Mouse (Mus musculus): Measurements from ENCODE around the gene Usp8. TPM values are rescaled to one million over a fixed set of nuclear protein-coding genes. Genes with fewer than 3 reads are reported as not detected.

Usp8 gene
- polyA plus RNA-seq, 1 experiment from 2014 or later, result 18.0 TPM

- 91% methylated on average over 6 of the region's 6 CpGs for WGBS (ENCODE audit: insufficient replicate concordance)
- Histone ChIP-seq H3K27me3 (no peaks in the 10 kb centered on the region), H3K36me3 (peaks cover 87% of the 10 kb centered on the region), H3K4me1 (replicated peaks) (no peaks in the 10 kb centered on the region), H3K9ac (no peak overlapping the region), H3K4me2 (no peak overlapping the region), H3K27ac (no peak overlapping the region), H3K9me3 (replicated peaks) (no peaks in the 10 kb centered on the region), H3K4me3 (replicated peaks) (no peak overlapping the region)
- no peak for ATAC-seq (ENCODE audit: low read depth)
- DNase-seq, result no peak
Observed at GRCm38 (mm10) chr2:126755664-126756063, 48.5 kb downstream of the Usp8 start.

- ATAC-seq (ENCODE audit: low read depth) (no peak), DNase-seq (no peak)
- Histone ChIP-seq H3K9me3 (replicated peaks) (no peaks in the 10 kb centered on the region), H3K4me1 (replicated peaks) (no peaks in the 10 kb centered on the region), H3K27ac (no peak overlapping the region), H3K9ac (no peak overlapping the region), H3K4me3 (replicated peaks) (no peak overlapping the region), H3K4me2 (no peak overlapping the region), H3K36me3 (peaks cover 79% of the 10 kb centered on the region), H3K27me3 (no peaks in the 10 kb centered on the region)
- 80% methylated on average over 7 of the region's 7 CpGs for WGBS (ENCODE audit: insufficient replicate concordance)
Observed at GRCm38 (mm10) chr2:126759351-126759750, 52.2 kb downstream of the Usp8 start.

GRCm38 (mm10) chr2:126765867-126766582, 58.9 kb downstream of the Usp8 start:
- H3K9ac ChIP-seq, result no peak overlapping the region
- H3K27me3 ChIP-seq, result no peaks in the 10 kb centered on the region
- 46% methylated on average over 11 of the region's 11 CpGs for WGBS (ENCODE audit: insufficient replicate concordance)
- H3K36me3 ChIP-seq, result peaks cover 17% of the 10 kb centered on the region
- peaks cover 6% of the 10 kb centered on the region; the same call in 1 of the 2 replicates for H3K4me1 ChIP-seq (replicated peaks)
- DNase-seq (no peak), ATAC-seq (ENCODE audit: low read depth) (no peak)
- no peak overlapping the region for H3K4me3 ChIP-seq (replicated peaks)
- no peaks in the 10 kb centered on the region; the same call in 1 of the 2 replicates for H3K9me3 ChIP-seq (replicated peaks)
- H3K27ac ChIP-seq, result no peak overlapping the region
- H3K4me2 ChIP-seq, result no peak overlapping the region

- ATAC-seq (ENCODE audit: low read depth), result no peak
Observed at GRCm38 (mm10) chr2:126767599-126767998, 60.5 kb downstream of the Usp8 start.

GRCm38 (mm10) chr2:126768194-126768593, 61.1 kb downstream of the Usp8 start:
- 63% methylated on average over 4 of the region's 4 CpGs for WGBS (ENCODE audit: insufficient replicate concordance)
- H3K4me3 ChIP-seq (replicated peaks), result no peak overlapping the region
- DNase-seq, result no peak
- no peak overlapping the region for H3K27ac ChIP-seq
- no peaks in the 10 kb centered on the region; the same call in 1 of the 2 replicates for H3K9me3 ChIP-seq (replicated peaks)
- no peak for ATAC-seq (ENCODE audit: low read depth)
- no peaks in the 10 kb centered on the region for H3K27me3 ChIP-seq
- H3K36me3 ChIP-seq, result no peaks in the 10 kb centered on the region
- no peak overlapping the region for H3K9ac ChIP-seq
- no peak overlapping the region for H3K4me2 ChIP-seq
- peaks cover 6% of the 10 kb centered on the region; the same call in 1 of the 2 replicates for H3K4me1 ChIP-seq (replicated peaks)

More at GRCm38 (mm10) chr2:126767599-126767998, 60.5 kb downstream of the Usp8 start:
- no peak overlapping the region for H3K4me3 ChIP-seq (replicated peaks)
- peaks cover 6% of the 10 kb centered on the region; the same call in 1 of the 2 replicates for H3K4me1 ChIP-seq (replicated peaks)
- no peak overlapping the region for H3K9ac ChIP-seq
- WGBS (ENCODE audit: insufficient replicate concordance), result 83% methylated on average over 3 of the region's 3 CpGs
- no peaks in the 10 kb centered on the region; the same call in 1 of the 2 replicates for H3K9me3 ChIP-seq (replicated peaks)
- H3K4me2 ChIP-seq, result no peak overlapping the region
- no peaks in the 10 kb centered on the region for H3K27me3 ChIP-seq
- no peak for DNase-seq
- H3K36me3 ChIP-seq, result 0 out of 2 replicates have a peak, but pooled peaks cover 2% of the 10 kb centered on the region
- no peak overlapping the region for H3K27ac ChIP-seq

- Histone ChIP-seq H3K27me3 (no peaks in the 10 kb centered on the region), H3K27ac (no peak overlapping the region), H3K4me2 (no peak overlapping the region), H3K9me3 (replicated peaks) (no peaks in the 10 kb centered on the region; the same call in 1 of the 2 replicates), H3K36me3 (no peaks in the 10 kb centered on the region), H3K4me3 (replicated peaks) (no peak overlapping the region), H3K4me1 (replicated peaks) (peaks cover 6% of the 10 kb centered on the region; the same call in 1 of the 2 replicates), H3K9ac (no peak overlapping the region)
- no peak for DNase-seq
- ATAC-seq (ENCODE audit: low read depth), result no peak
- WGBS (ENCODE audit: insufficient replicate concordance), result 48% methylated on average over 19 of the region's 19 CpGs
Observed at GRCm38 (mm10) chr2:126769431-126770181, 62.5 kb downstream of the Usp8 start.

GRCm38 (mm10) chr2:126772217-126772616, 65.1 kb downstream of the Usp8 start:
- no peak for DNase-seq
- H3K4me1 ChIP-seq (replicated peaks), result no peaks in the 10 kb centered on the region; the same call in 1 of the 2 replicates
- no peak overlapping the region for H3K4me3 ChIP-seq (replicated peaks)
- WGBS (ENCODE audit: insufficient replicate concordance), result 57% methylated on average over 5 of the region's 5 CpGs
- no peak overlapping the region for H3K4me2 ChIP-seq
- no peak overlapping the region for H3K27ac ChIP-seq
- no peaks in the 10 kb centered on the region; the same call in 1 of the 2 replicates for H3K9me3 ChIP-seq (replicated peaks)
- ATAC-seq (ENCODE audit: low read depth), result no peak
- no peak overlapping the region for H3K9ac ChIP-seq
- no peaks in the 10 kb centered on the region for H3K27me3 ChIP-seq
- no peaks in the 10 kb centered on the region for H3K36me3 ChIP-seq

GRCm38 (mm10) chr2:126775951-126776350, 68.8 kb downstream of the Usp8 start:
- Histone ChIP-seq H3K27ac (no peak overlapping the region), H3K27me3 (no peaks in the 10 kb centered on the region), H3K36me3 (no peaks in the 10 kb centered on the region), H3K9me3 (replicated peaks) (no peaks in the 10 kb centered on the region), H3K9ac (no peak overlapping the region), H3K4me3 (replicated peaks) (no peak overlapping the region), H3K4me2 (no peak overlapping the region), H3K4me1 (replicated peaks) (no peaks in the 10 kb centered on the region; the same call in 1 of the 2 replicates)
- ATAC-seq (ENCODE audit: low read depth) (no peak), DNase-seq (no peak)
- 57% methylated on average over 4 of the region's 4 CpGs for WGBS (ENCODE audit: insufficient replicate concordance)

GRCm38 (mm10) chr2:126776416-126776815, 69.3 kb downstream of the Usp8 start:
- DNase-seq, result no peak
- no peak for ATAC-seq (ENCODE audit: low read depth)
- no peak overlapping the region for H3K4me3 ChIP-seq (replicated peaks)
- no peaks in the 10 kb centered on the region for H3K36me3 ChIP-seq
- no peak overlapping the region for H3K27ac ChIP-seq
- H3K9ac ChIP-seq, result no peak overlapping the region
- no peaks in the 10 kb centered on the region for H3K27me3 ChIP-seq
- no peaks in the 10 kb centered on the region; the same call in 1 of the 2 replicates for H3K4me1 ChIP-seq (replicated peaks)
- no peaks in the 10 kb centered on the region for H3K9me3 ChIP-seq (replicated peaks)
- 29% methylated on average over 1 of the region's 1 CpGs for WGBS (ENCODE audit: insufficient replicate concordance)
- no peak overlapping the region for H3K4me2 ChIP-seq

GRCm38 (mm10) chr2:126778806-126779205, 71.7 kb downstream of the Usp8 start:
- no peak overlapping the region for H3K4me2 ChIP-seq
- no peak overlapping the region for H3K4me3 ChIP-seq (replicated peaks)
- no peak overlapping the region for H3K27ac ChIP-seq
- no peaks in the 10 kb centered on the region; the same call in 1 of the 2 replicates for H3K4me1 ChIP-seq (replicated peaks)
- no peak overlapping the region for H3K9ac ChIP-seq
- DNase-seq, result no peak
- no peaks in the 10 kb centered on the region for H3K27me3 ChIP-seq
- no peaks in the 10 kb centered on the region for H3K9me3 ChIP-seq (replicated peaks)
- no peak for ATAC-seq (ENCODE audit: low read depth)
- WGBS (ENCODE audit: insufficient replicate concordance), result 67% methylated on average over 4 of the region's 4 CpGs
- no peaks in the 10 kb centered on the region for H3K36me3 ChIP-seq

GRCm38 (mm10) chr2:126780286-126780685, 73.2 kb downstream of the Usp8 start:
- DNase-seq, result no peak
- no peaks in the 10 kb centered on the region for H3K4me1 ChIP-seq (replicated peaks)
- H3K4me3 ChIP-seq (replicated peaks), result no peak overlapping the region
- no peaks in the 10 kb centered on the region for H3K36me3 ChIP-seq
- H3K4me2 ChIP-seq, result no peak overlapping the region
- H3K9ac ChIP-seq, result no peak overlapping the region
- ATAC-seq (ENCODE audit: low read depth), result no peak
- no peaks in the 10 kb centered on the region for H3K9me3 ChIP-seq (replicated peaks)
- no peak overlapping the region for H3K27ac ChIP-seq
- WGBS (ENCODE audit: insufficient replicate concordance), result 81% methylated on average over 10 of the region's 10 CpGs
- no peaks in the 10 kb centered on the region for H3K27me3 ChIP-seq
